Mouse (Mus musculus) c-Kit-positive CD71-positive TER-119-negative erythroid progenitor cells, embryonic 14.5 days (primary cell): ENCODE measurements at regions not wholly inside any gene's neighbourhood (a gene's known extent, or its start where the extent isn't known, plus 50 kb on each side); places are given as distances from the start of the nearest gene placed in this dataset.
A peak's percentile ranks its signal among the peaks of the same experiment; 100 is the strongest.

Experiments used
- DNase-seq: peaks from one replicate; pipeline ENCODE4 v3.0.0-alpha.2; 2013; ENCODE audit warnings: low read depth

GRCm38 (mm10) chr5:99165807-99166360, 128.7 kb upstream of the Prkg2 start:
- DNase-seq = no peak

- peak; percentile 5 for DNase-seq
Measured at GRCm38 (mm10) chr5:99157973-99158372, 120.8 kb upstream of the Prkg2 start.

DNA sequence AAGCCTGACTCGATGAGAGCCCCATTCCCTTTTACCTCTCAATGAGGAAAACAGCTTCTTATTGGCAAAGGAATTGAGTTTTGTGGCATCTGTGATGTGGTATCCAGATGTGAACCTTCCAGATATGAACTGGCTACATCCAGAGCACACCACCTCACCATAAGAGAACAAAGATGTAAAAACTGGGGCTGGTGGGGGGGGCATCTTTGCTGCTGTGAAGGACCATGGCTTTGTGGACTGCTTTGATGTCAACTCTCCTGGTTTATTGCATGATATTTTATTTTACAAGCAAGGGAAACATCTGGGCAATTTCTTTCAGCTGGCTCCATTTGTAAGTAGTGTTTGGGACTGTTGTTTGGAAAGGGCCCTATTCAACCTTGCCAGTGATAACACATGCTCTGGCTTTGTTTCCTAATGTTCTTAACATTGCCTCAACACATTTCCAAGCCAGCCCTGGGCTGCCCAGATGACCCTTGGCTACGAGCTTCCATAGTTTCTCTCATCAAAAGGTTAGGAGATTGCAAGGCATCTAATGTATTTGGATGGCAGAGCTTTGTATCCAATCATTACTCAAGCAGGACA, 116.2 kb upstream of the Prkg2 start:
- no peak for DNase-seq

- DNase-seq = no peak
Measured at GRCm38 (mm10) chr5:99152299-99152698, 115.1 kb upstream of the Prkg2 start.

- DNase-seq = no peak
Measured at GRCm38 (mm10) chr5:99149904-99150303, 112.8 kb upstream of the Prkg2 start.

GRCm38 (mm10) chr5:99132670-99133069, 95.5 kb upstream of the Prkg2 start:
- DNase-seq = no peak

GRCm38 (mm10) chr5:99128628-99129027, 91.5 kb upstream of the Prkg2 start:
- DNase-seq = no peak

GRCm38 (mm10) chr5:99125418-99125817, 88.3 kb upstream of the Prkg2 start:
- no peak for DNase-seq

- no peak for DNase-seq
Measured at GRCm38 (mm10) chr5:99111755-99112154, 74.6 kb upstream of the Prkg2 start.

DNA sequence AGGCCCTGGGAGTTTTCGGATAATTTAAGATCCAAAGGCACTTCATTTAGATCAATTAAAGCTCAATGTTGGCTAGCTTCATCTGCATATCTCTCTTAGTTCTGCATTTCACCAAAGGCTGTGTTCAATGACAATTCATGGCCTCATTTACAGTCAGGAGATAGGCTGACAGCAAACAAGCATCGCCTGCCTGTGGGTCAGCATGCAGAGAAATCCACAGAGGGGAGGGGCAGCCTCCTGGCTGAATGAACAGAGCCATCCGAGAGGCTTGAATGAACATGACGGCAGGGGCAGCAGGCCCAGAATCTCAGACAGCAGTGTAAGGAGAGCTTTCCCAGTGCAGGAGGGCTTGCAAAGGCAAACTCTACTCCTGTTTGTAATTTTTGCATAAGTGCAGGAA, 74.1 kb upstream of the Prkg2 start:
- no peak for DNase-seq

DNA sequence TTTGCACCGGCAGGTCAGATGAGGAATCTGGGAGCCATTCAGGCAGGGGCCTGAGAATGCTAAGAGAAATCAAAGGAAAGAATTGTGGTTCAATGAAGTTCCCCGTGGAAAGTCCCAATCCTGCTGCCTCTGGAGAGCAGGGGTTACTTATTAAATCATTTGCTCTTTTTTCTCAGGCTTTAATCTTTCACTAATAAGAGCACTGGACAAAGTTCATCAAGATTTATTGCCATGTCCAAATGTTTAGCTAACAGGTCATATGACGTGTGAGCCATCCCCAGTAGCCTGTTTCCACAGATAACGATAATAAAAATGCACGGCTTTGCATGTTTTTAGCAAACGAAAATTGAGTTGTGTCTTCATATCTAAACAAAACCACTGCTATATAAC, 62.6 kb upstream of the Prkg2 start:
- no peak for DNase-seq

GRCm38 (mm10) chr5:99099014-99099726, 62.0 kb upstream of the Prkg2 start:
- no peak for DNase-seq
